Mouse (Mus musculus): ENCODE data around the gene Phpt1. TPM values are rescaled to one million over a fixed set of nuclear protein-coding genes. Genes with fewer than 3 reads are reported as not detected.

Gene Phpt1
- polyA plus RNA-seq, 1 experiment from 2014 or later: 149 TPM

Other genes with a start within 250 kb of the Phpt1 start
- gene Man1b1, start 242.9 kb downstream of the Phpt1 start, polyA plus RNA-seq (2015; fragmentation: Nextera tagmentation; extraction: Ambion mirVana): 50.7 and 51.0 TPM in 2 replicates
- 22.6 and 26.2 TPM in 2 replicates for gene Dpp7, start 218.9 kb downstream of the Phpt1 start, polyA plus RNA-seq (2015; fragmentation: Nextera tagmentation; extraction: Ambion mirVana)
- gene Uap1l1, start 209.5 kb downstream of the Phpt1 start, polyA plus RNA-seq (2015; fragmentation: Nextera tagmentation; extraction: Ambion mirVana): 4.6 and 5.2 TPM in 2 replicates
- gene Sapcd2, start 202.9 kb downstream of the Phpt1 start, polyA plus RNA-seq (2015; fragmentation: Nextera tagmentation; extraction: Ambion mirVana): 9.0 and 9.2 TPM in 2 replicates
- gene Entpd2, start 179.3 kb downstream of the Phpt1 start, polyA plus RNA-seq (2015; fragmentation: Nextera tagmentation; extraction: Ambion mirVana): 3.7 and 9.0 TPM in 2 replicates
- 481 and 529 TPM in 2 replicates for gene Npdc1, start 175.9 kb downstream of the Phpt1 start, polyA plus RNA-seq (2015; fragmentation: Nextera tagmentation; extraction: Ambion mirVana)
- 0.09 and 0.80 TPM in 2 replicates for gene Fut7, start 152.0 kb downstream of the Phpt1 start, polyA plus RNA-seq (2015; fragmentation: Nextera tagmentation; extraction: Ambion mirVana)
- 17.3 and 18.3 TPM in 2 replicates for gene Abca2, start 146.5 kb downstream of the Phpt1 start, polyA plus RNA-seq (2015; fragmentation: Nextera tagmentation; extraction: Ambion mirVana)
- gene Clic3, start 118.4 kb downstream of the Phpt1 start, polyA plus RNA-seq (2015; fragmentation: Nextera tagmentation; extraction: Ambion mirVana): 2.8 and 3.4 TPM in 2 replicates
- 121 and 130 TPM in 2 replicates for gene Paxx, start 114.1 kb downstream of the Phpt1 start, polyA plus RNA-seq (2015; fragmentation: Nextera tagmentation; extraction: Ambion mirVana)
- gene Ptgds, start 105.2 kb downstream of the Phpt1 start, polyA plus RNA-seq (2015; fragmentation: Nextera tagmentation; extraction: Ambion mirVana): 465 and 593 TPM in 2 replicates
- gene Lcn12, start 81.3 kb downstream of the Phpt1 start, polyA plus RNA-seq (2015; fragmentation: Nextera tagmentation; extraction: Ambion mirVana): not detected in 2 replicates
- gene Fbxw5, start 74.5 kb downstream of the Phpt1 start, polyA plus RNA-seq (2015; fragmentation: Nextera tagmentation; extraction: Ambion mirVana): 137 and 139 TPM in 2 replicates
- gene C8g, start 73.5 kb downstream of the Phpt1 start, polyA plus RNA-seq (2015; fragmentation: Nextera tagmentation; extraction: Ambion mirVana): 5.1 and 5.9 TPM in 2 replicates
- gene Traf2, start 28.3 kb downstream of the Phpt1 start, polyA plus RNA-seq (2015; fragmentation: Nextera tagmentation; extraction: Ambion mirVana): 15.2 and 15.9 TPM in 2 replicates
- gene Edf1, start 17.4 kb downstream of the Phpt1 start, polyA plus RNA-seq (2015; fragmentation: Nextera tagmentation; extraction: Ambion mirVana): 374 and 380 TPM in 2 replicates
- gene Mamdc4, start 379 bp downstream of the Phpt1 start, polyA plus RNA-seq (2015; fragmentation: Nextera tagmentation; extraction: Ambion mirVana): 0.50 and 2.4 TPM in 2 replicates
- 11.4 and 14.9 TPM in 2 replicates for gene Ajm1, start 6.5 kb upstream of the Phpt1 start, polyA plus RNA-seq (2015; fragmentation: Nextera tagmentation; extraction: Ambion mirVana)
- 64.7 and 68.3 TPM in 2 replicates for gene Rabl6, start 33.3 kb upstream of the Phpt1 start, polyA plus RNA-seq (2015; fragmentation: Nextera tagmentation; extraction: Ambion mirVana)
- gene Ccdc183, start 42.5 kb upstream of the Phpt1 start, polyA plus RNA-seq (2015; fragmentation: Nextera tagmentation; extraction: Ambion mirVana): 0.11 and 0.24 TPM in 2 replicates
- 56.4 and 67.2 TPM in 2 replicates for gene Tmem141, start 46.8 kb upstream of the Phpt1 start, polyA plus RNA-seq (2015; fragmentation: Nextera tagmentation; extraction: Ambion mirVana)
- 2.5 and 3.1 TPM in 2 replicates for gene Fcna, start 52.8 kb upstream of the Phpt1 start, polyA plus RNA-seq (2015; fragmentation: Nextera tagmentation; extraction: Ambion mirVana)
- gene Lcn8, start 77.9 kb upstream of the Phpt1 start, polyA plus RNA-seq (2015; fragmentation: Nextera tagmentation; extraction: Ambion mirVana): not detected in 2 replicates
- gene Lcn5, start 82.7 kb upstream of the Phpt1 start, polyA plus RNA-seq (2015; fragmentation: Nextera tagmentation; extraction: Ambion mirVana): not detected in 2 replicates
- not detected in 2 replicates for gene Lcn6, start 101.6 kb upstream of the Phpt1 start, polyA plus RNA-seq (2015; fragmentation: Nextera tagmentation; extraction: Ambion mirVana)
- not detected in 2 replicates for gene Lcn10, start 107.5 kb upstream of the Phpt1 start, polyA plus RNA-seq (2015; fragmentation: Nextera tagmentation; extraction: Ambion mirVana)
- not detected in 2 replicates for gene Obp2a, start 124.8 kb upstream of the Phpt1 start, polyA plus RNA-seq (2015; fragmentation: Nextera tagmentation; extraction: Ambion mirVana)
- 158 and 170 TPM in 2 replicates for gene Bmyc, start 131.5 kb upstream of the Phpt1 start, polyA plus RNA-seq (2015; fragmentation: Nextera tagmentation; extraction: Ambion mirVana)
- not detected in 2 replicates for gene Obp2b, start 161.8 kb upstream of the Phpt1 start, polyA plus RNA-seq (2015; fragmentation: Nextera tagmentation; extraction: Ambion mirVana)
- gene Lcn3, start 190.3 kb upstream of the Phpt1 start, polyA plus RNA-seq (2015; fragmentation: Nextera tagmentation; extraction: Ambion mirVana): not detected in 2 replicates
- gene Lcn11, start 201.8 kb upstream of the Phpt1 start, polyA plus RNA-seq (2015; fragmentation: Nextera tagmentation; extraction: Ambion mirVana): not detected in 2 replicates
- gene Gm13539, start 207.0 kb upstream of the Phpt1 start, polyA plus RNA-seq (2015; fragmentation: Nextera tagmentation; extraction: Ambion mirVana): not detected in 2 replicates
- not detected in 2 replicates for gene Glt6d1, start 240.6 kb upstream of the Phpt1 start, polyA plus RNA-seq (2015; fragmentation: Nextera tagmentation; extraction: Ambion mirVana)
- not detected in 2 replicates for gene Lcn9, start 247.9 kb upstream of the Phpt1 start, polyA plus RNA-seq (2015; fragmentation: Nextera tagmentation; extraction: Ambion mirVana)

Measured in midbrain, embryonic 16.5 days (tissue).